Mouse (Mus musculus): ENCODE data around the gene Vsig10.

The Vsig10 gene

DNA sequence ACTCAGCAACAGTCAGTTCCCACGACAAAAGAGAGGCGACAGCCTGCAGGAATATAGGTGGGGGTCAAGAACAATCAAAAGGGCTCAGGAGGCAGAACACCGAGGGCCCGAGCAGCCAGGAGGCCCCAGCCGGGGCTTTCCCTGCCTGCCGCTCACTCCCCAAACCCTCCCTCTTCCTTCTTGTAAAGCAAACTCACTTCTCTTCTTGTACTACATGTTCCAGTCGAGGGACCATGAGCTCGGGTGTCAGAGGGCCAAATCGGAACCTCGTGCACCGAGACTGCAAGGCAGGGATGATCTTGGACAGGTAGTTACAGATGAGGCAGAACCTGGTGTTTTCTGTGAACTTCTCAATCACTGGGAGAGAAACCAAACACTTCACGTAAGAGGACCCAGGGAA lies 64.3 kb downstream of the Vsig10 start:
- no peak for DNase-seq

DNA sequence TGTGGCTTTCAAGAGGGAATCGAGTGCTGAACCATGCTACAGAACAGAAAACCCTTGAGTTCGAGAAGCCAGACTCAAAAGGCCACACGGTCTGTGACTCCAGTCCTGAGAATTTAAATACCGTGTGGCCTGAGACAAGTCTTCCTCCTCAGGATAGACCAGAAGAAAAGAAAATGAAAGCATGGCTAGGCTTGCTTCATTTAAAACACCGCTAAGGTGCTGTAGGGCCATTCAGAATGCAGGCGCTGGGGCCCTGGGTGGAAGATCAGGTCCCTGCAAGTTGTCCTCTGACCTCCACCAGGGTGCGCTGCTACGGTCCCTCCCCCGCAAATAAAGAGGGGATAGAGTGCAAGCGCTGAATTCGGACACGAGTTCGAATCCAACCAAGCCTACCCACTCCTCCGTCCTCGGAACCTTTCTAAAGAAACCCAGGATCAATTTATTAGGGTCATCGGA lies 69.4 kb downstream of the Vsig10 start:
- peak; percentile 36 to 48 for DNase-seq

DNA sequence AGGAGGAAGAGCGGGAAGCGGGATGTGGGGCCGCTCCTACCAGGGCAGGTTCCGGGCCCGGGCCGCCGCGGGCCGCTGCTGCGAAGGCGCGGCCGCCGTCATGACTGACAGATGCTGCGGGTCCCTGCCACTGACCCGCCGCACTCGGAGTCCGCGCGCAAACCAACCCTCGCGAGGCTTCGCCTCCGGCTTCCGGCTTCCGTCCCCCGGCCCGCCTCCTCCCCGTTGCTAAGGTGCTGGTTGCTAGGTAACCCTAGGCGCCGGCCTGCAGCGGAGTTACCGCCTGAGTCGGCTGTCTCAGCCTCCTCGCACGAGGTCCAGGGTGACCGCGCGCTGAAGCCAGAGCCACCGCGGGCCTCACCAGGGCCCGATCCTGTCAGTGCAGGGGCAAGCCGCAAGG lies 70.0 kb downstream of the Vsig10 start, which contains the start of gene Rfc5:
Rfc5 (minus strand) TSS at position 171 of the 400 bp plus-strand sequence.
- peak; percentile 94 to 97 for DNase-seq

- DNase-seq, result no peak
These were observed 72.0 kb downstream of the Vsig10 start for GRCm38 (mm10) chr5:117390895-117391294.

GRCm38 (mm10) chr5:117395834-117396233 lies 77.0 kb downstream of the Vsig10 start:
- no peak for DNase-seq

DNA sequence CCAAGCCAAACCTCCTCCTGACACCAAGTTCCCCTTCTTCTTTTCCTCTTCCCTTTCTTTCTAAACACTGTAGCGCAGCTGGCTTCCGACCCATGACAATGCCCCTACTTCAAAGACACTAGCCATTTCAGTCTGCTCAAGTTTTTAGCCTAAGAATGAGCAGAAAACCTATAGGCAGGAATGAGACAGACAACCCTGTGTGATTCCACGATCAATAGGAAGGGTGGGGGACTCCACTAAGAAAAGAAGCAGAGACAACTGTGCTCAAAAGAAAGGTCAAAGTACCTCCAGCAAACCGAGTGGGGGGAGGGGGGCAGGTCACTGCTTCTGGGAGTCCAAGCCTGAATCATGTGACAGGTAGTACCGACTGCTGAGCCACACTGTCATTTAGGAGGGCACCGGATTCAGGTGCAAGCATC lies 77.7 kb downstream of the Vsig10 start:
- DNase-seq, result no peak

- DNase-seq, result no peak
These were observed 78.5 kb downstream of the Vsig10 start for GRCm38 (mm10) chr5:117397371-117397770.

GRCm38 (mm10) chr5:117398007-117398550 lies 79.2 kb downstream of the Vsig10 start:
- DNase-seq, result no peak

DNA sequence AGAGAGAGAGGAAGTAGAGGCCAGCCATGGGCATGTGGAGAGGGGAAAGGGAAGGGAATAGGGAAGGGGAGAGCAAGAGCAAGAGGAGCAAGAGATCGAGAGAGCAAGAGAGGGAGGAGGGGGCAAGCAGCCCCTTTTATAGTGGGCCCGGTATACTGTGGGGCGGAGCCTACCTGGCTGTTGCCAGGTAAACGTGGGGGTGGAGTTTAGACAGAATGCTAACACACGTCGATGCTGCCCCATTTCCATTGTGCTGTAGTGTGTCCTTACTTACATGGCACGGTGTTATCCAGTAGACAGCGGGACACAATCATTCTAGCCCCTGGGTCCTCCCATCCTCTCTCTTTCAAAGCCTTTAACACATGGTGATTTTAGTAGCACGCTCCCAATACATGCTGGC lies 80.4 kb downstream of the Vsig10 start:
- DNase-seq, result no peak

- no peak for DNase-seq
These were observed 84.7 kb downstream of the Vsig10 start for GRCm38 (mm10) chr5:117403609-117404008.

Data from lung, adult 18-20 months (tissue).